Mouse (Mus musculus) ES-E14 (cell line): ENCODE measurements around the gene Gna12.

Experiments
- CHD2 ChIP-seq: IDR thresholded peaks from 2 replicates; pipeline ENCODE4 v1.6.1; 2014; ENCODE audit warnings: mild to moderate bottlenecking, low read depth, low read length, inconsistent platforms
- HCFC1 ChIP-seq: IDR thresholded peaks from 2 replicates; pipeline ENCODE4 v1.6.1; 2012; ENCODE audit warnings: low read length, inconsistent platforms, borderline replicate concordance; ENCODE audit not compliant: insufficient read depth
- ZC3H11A ChIP-seq: IDR thresholded peaks from 2 replicates; pipeline ENCODE4 v1.6.1; 2012; ENCODE audit warnings: low read depth, mild to moderate bottlenecking, inconsistent platforms, low read length, borderline replicate concordance
- ZNF384 ChIP-seq: IDR thresholded peaks from 2 replicates; pipeline ENCODE4 v1.6.1; 2012; ENCODE audit warnings: low read depth, low read length, inconsistent platforms

GRCm38 (mm10) chr5:140811390-140811789, 18.8 kb downstream of the Gna12 start:
- TF ChIP-seq ZNF384 (no peak), ZC3H11A (no peak), CHD2 (no peak), HCFC1 (no peak)
